Mouse (Mus musculus): ENCODE data around the gene Eaf2.
A peak's percentile ranks its signal among the peaks of the same experiment; 100 is the strongest.

Eaf2 gene

GRCm38 (mm10) chr16:36874583-36875275 is at the start of gene Eaf2, which contains the start of gene Golgb1:
Eaf2 (minus strand) TSS chr16:36875003.
Golgb1 (plus strand) TSS chr16:36875140.
- DNase-seq (ENCODE audit: low read depth, low spot score): peak; percentile 100

- no peak for DNase-seq (ENCODE audit: low read depth, low spot score)
These were observed 49.5 kb upstream of the Eaf2 start for GRCm38 (mm10) chr16:36924312-36924711.

DNA sequence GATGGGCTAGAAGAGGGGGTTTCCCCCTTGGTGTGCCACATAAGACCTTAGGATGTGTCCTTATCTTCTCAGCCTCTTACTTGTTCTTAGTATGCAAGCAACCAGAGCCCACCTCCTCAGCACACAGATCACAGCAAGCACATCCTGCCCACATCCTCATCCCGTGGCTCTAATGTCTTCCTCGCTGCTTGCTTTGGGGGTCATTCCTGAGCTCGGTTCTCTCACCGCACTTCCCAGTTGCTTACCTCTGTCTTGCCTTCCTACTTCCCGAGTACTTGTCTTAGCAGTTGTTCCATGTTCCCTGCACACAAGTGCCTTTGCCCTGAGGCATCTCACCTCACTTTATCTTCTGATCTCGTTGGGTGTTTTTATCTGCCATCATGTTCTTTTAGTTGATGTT is 47.2 kb upstream of the Eaf2 start:
- DNase-seq (ENCODE audit: low read depth, low spot score): no peak

GRCm38 (mm10) chr16:36921067-36921613 is 46.3 kb upstream of the Eaf2 start:
- no peak for DNase-seq (ENCODE audit: low read depth, low spot score)

DNA sequence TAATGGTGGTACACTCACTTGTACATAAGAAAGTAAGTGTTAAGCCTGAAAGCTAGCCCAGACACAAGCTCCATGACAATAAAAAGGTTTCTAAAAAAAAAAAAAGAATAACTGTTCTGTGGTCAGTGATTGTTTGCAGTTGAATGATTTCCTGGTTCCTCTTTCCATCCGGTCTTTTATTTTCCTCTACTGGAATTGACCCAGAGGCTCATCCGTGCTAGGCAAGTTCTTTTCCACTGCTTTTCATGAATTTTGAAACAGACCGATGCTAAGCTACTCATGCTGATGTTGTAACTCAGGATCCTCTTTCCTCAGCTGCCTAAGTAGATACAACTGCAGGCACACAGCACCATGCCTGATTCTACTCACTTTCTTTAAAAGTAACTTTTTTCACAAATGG is 45.6 kb upstream of the Eaf2 start:
- no peak for DNase-seq (ENCODE audit: low read depth, low spot score)

- DNase-seq (ENCODE audit: low read depth, low spot score): no peak
These were observed 43.7 kb upstream of the Eaf2 start for GRCm38 (mm10) chr16:36918505-36918904.

DNA sequence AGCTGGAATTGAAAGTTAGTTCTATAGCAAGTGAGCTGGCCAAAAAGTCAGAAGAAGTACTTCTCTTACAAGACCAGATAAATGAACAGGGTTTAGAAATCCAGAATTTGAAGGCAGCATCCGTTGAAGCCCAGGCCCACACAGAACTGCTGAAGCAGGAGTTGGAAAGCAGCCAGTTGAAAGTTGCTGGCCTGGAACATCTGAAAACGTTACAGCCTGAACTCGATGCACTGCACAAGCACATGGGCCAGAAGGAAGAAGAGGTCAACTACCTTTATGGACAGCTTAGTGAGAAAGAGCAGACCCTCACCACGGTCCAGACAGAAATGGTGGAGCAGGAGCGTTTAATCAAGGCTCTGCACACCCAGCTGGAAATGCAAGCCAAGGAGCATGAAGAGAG is 39.4 kb upstream of the Eaf2 start:
- DNase-seq (ENCODE audit: low read depth, low spot score): no peak

DNA sequence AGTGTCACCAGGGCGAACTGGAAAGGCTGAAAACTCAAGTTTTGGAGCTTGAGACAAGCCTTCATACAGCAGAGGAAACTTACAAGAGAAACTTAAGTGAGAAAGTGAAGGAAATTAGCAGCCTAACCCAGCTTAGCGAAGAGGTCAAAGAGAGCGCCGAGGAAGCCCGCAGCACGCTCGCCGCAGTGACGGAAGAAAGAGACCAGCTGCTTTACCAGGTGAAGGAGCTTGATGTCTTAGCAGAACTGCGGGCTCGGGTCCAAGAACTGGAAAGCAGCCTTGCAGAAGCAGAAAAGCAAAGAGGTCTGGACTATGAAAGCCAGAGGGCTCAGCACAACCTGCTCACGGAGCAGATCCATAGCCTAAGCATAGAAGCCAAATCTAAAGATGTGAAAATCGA is 37.5 kb upstream of the Eaf2 start:
- no peak for DNase-seq (ENCODE audit: low read depth, low spot score)

DNA sequence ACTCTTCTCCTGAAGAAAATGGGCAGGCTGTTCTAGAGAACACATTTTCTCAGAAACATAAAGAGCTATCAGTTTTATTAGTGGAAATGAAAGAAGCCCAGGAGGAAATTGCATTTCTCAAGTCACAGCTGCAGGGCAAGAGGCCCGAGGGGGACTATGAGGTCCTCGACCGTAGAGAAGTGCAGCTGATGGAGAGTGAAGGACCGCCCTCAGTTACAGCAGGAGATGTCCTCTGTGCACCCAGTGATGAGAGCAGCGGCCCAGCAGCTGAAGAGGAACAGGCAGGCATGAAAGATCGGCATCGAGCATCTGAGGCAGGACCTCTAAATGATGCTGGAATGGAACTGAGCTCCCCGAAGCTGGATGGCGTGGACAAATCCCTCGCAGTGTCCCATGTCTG is 37.1 kb upstream of the Eaf2 start:
- no peak for DNase-seq (ENCODE audit: low read depth, low spot score)

DNA sequence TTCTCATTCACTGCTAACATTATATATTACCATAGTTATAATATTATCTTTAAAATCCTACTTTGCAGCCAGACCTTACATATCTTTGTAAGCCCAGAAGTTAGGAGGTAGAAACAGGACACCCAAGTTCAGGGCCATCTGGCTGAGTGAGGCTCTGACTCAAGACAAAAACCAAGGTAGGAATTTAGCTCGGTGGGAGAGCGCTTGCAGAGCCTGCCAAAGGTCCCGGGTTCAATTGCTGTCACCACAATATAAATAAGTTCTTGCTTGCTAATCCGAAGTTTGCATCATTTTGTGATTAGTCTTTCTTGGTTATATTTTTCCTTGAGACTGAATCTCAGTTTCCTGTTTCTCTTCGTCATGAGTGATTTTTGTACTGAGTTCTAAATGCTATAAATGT is 28.4 kb upstream of the Eaf2 start:
- DNase-seq (ENCODE audit: low read depth, low spot score): no peak

DNA sequence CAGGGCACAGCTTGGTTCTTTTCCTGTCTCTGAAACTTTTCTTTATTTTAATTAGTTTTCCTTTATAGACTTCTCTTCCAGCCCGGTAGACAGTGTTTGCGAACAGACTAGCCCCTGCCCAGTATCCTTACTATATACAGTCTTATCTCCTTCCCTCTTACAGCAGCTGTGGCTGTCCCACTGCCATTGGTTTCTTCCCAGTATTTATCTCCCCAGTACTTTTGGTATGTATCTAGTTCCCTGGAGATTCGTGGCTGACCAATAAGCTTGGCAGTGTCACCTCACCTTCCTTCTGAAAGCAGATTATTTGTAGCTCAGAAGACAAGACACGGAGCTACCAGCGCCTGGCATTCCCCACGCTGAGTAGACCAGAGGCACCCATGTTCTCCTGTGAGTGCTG is 21.9 kb upstream of the Eaf2 start:
- DNase-seq (ENCODE audit: low read depth, low spot score): no peak

- DNase-seq (ENCODE audit: low read depth, low spot score): no peak
These were observed 18.5 kb upstream of the Eaf2 start for GRCm38 (mm10) chr16:36893317-36893716.

- DNase-seq (ENCODE audit: low read depth, low spot score): no peak
These were observed 16.6 kb upstream of the Eaf2 start for GRCm38 (mm10) chr16:36891415-36891814.

DNA sequence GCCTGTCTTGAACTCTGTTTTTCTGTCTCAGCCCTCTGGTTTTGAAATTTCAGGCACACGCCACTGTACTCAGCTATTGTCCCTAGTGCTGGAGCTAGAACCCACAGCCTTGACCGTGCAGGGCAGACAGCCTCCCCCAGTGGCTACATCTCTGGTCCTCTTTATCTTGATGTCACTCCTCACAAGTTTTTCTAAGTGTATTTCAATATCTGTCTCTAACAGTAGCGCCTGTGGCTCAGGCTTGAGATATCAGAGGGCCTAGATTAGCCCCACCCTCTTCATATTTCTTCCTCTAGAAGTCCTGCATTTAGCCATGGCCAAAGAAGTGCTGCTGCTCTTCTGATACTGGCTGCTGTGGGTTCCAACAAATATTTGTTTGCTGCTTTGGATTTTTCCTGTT is 15.8 kb upstream of the Eaf2 start:
- no peak for DNase-seq (ENCODE audit: low read depth, low spot score)

DNA sequence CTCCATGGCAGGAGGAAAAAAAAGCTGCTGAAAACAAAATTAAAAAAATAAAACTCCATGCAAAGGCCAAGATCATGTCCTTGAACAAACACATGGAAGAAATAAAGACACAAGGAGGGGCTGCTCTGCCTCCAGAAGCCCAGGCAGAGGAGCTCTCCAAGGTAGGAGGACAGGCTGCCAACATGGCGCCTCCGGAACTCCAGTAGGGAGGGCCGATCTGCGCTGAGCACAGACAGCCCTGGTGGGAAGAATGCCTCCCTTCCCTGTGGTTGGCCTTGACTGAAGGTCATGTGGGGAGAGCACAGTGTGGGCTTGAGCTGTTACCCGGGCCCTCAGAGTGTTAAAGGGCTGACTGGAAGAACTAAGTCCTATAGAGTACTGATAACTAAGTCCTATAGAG is 12.7 kb upstream of the Eaf2 start:
- DNase-seq (ENCODE audit: low read depth, low spot score): no peak

DNA sequence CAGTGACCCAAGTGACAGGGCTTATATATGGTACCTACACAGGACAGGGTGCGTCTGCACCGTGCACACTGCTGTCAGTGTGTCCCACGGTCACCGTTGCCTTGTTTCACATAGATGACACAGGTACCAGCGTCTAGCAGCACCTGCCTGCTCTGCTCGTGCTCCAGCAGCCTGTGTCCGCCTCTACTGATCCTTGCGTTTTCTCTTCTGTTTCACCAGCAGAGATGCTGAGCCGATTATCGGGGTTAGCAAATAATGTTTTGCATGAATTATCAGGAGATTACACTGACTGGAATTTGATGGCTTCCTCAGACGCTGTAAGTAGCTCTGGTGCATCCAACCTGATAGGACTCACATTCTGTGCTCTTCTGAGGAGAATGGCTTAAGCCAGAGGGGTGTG is 11.1 kb upstream of the Eaf2 start:
- DNase-seq (ENCODE audit: low read depth, low spot score): no peak

DNA sequence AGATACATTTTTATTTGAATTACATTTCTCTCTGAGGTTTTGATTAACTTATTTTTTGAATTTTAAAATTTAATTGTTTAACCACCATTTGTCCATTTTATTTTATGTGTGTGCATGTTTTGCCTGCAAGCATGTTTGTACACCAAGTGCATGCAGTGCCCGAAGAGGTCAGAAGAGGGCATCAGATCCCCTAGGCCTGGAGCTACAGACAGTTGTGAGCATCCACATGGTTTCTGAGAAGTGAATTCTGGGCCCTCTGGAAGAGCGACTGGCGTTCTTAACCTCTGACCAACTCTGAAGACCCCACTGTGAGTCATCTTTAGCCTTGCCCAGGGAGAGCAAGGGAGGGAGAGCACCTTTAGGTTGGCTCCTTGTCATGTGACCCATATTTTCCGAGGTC is 10.1 kb upstream of the Eaf2 start:
- DNase-seq (ENCODE audit: low read depth, low spot score): no peak

DNA sequence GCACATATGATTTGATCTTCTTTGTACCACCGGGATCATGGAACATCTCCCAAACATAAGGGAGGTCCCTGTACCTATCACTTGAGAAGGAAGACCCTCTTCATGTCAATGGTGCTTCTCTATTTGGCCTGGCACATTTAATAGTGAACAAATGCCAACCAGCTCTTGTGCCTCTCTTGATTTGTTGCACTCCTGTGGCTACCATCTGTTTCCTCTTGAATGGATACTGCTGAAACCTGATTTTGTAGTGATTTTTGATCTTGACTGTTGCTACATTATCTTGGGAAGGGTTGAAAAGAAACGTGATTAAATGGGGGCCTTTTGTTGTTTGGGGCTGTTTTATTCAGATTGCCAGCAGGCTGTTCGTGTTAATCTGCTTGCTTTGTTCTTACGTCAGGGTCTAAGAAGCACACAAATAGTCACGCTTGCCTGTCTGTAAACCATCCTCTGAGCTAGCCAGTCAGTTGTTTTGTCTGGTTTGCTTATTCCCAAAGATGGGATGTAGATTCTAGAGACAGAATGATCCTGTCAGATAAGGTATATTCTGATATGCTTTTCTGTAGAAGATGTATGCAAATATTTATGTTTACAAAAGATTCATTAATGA is 8.0 kb upstream of the Eaf2 start:
- no peak for DNase-seq (ENCODE audit: low read depth, low spot score)

DNA sequence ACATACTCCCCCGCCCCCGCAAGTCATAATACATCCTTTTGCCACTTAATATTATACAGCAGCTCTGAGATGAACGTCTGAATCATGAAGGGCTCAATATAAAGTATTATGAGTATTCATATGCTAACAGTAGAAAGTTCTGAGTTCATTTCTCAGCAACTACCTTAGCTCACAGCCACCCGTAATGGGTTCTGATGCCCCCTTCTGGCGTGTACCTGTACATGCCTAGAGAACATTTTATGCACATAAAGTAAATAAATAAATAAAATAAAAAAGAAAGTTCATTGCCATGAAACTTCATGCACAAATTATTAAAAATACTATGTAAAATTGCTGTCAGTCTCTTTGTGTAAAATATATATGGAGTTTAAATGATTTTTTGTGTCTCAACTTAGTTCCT is 2.5 kb upstream of the Eaf2 start:
- no peak for DNase-seq (ENCODE audit: low read depth, low spot score)

DNA sequence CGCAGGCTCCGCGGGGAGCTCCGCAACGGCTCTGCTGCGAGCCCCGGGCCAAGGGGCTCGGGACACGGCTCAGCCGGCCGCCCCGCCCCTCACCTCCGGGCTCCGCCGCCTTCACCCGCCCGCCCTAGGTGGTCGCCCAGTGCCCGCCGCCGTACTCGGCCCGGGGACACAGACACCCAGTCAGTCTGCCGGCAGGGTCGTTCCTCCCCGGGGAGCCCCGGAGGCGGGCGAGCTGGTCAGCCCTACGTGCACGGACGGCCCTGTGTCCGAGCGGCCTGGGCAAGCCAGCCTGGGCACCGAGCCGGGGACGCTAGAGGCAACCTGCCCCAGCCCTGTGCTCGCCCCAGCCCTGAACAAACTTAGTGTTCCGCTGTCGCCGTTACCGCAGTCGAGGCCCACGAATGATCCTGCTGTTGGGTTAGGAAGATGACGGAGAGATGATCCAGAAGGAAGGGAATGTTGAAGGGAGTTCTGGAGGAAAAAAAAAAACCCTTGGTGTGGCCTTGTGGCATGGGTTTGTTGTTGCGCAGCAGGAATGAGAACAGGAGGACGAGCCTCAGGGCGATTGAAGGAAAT is 561 bp upstream of the Eaf2 start:
- DNase-seq (ENCODE audit: low read depth, low spot score): no peak

DNA sequence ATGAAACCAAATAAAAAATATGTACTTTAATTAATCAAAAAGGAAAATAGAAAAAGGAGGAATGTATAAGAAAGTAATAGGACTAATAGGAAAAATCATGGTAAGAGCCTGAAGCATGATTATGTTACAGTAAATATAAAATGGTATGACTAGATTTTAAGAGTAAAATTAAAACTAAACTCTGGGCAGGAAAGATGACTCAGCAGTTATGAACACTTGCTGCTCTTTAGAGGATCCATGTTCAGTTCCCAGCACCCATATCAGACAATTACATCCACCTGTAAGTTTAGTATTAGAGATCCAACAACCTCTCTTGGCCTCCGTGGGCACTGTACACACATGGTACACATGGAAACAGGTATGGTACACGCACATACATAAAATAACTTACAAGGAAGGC is 5.4 kb downstream of the Eaf2 start:
- DNase-seq (ENCODE audit: low read depth, low spot score): no peak

- DNase-seq (ENCODE audit: low read depth, low spot score): no peak
These were observed 11.2 kb downstream of the Eaf2 start for GRCm38 (mm10) chr16:36863585-36863984.

DNA sequence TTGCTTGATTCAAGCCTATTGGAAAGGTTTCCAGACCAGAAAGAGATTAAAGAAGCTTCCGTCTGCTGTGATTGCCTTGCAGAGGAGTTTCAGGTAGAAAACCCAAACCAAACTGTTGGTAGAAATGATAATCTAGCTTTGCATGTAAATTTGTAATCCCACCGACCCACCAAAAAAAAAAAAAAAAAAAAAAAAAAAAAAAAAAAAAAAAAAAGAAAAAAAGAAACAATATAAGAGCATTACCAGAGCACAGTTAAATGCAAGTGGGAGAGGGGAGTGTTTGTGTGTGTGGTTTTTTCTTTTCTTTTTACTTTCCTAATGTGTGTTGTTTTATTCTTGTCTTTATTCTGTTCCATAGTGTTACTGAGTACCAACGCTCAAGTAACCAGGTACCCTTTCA is 23.6 kb downstream of the Eaf2 start:
- no peak for DNase-seq (ENCODE audit: low read depth, low spot score)
